8 mouse cellular contexts compared by ENCODE assay signal in the genomic region with DNA sequence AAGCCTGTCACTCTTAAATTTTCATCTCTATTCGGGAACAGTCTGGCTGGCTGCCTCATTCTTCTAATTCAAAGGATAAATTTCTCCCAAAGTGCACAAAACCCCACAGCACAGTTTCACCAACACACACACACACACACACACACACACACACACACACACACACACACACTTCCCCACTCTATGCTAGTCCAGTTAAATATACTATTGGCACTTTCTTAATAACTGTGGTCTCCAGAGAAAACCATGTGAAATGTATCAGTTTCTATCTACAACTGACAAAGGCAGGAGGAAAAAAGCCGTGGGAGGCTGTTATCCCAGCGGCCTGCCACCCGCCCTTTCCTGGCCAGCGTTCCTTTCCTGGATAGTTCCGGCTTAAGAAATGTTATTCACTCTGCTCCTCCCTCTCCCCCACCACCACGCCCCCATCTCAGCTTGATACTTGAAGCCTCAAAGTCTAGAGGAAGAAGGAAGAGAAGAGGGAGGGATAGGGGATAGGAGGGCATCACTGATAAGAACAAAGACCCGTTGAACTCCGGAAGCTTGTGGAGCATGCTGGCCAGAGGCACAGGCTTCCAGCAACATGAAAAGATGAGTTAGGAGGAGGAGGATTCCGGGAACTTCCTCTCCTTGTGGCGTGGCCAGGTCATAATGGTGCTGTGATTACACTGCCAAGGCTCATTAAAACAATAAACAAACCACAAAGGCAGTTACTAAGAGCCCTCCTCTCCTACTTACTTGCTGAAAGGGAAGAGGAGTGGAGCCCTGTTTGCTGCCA.
DNase-seq lines count a peak whose midpoint lies in the region; ATAC-seq lines count a peak whose summit lies in the region.

No protein-coding gene starts in this region.

- H3K36me3 ChIP-seq in embryonic facial prominence, embryonic 12.5 days = no peaks in the 10 kb centered on the region
- H3K36me3 ChIP-seq in heart, embryonic 14.5 days (ENCODE audit: control insufficient read depth, insufficient read depth, low read length) = no peaks in the 10 kb centered on the region
- H3K36me3 ChIP-seq in kidney, embryonic 15.5 days = no peaks in the 10 kb centered on the region
- no peaks in the 10 kb centered on the region for H3K36me3 ChIP-seq in lung, embryonic 16.5 days (ENCODE audit: control insufficient read depth, insufficient read depth, low read length)

- H3K27me3 ChIP-seq in embryonic facial prominence, embryonic 12.5 days = no peaks in the 10 kb centered on the region
- H3K27me3 ChIP-seq in heart, embryonic 14.5 days (ENCODE audit: control insufficient read depth, insufficient read depth, low read length) = no peaks in the 10 kb centered on the region
- no peaks in the 10 kb centered on the region for H3K27me3 ChIP-seq in kidney, embryonic 15.5 days
- H3K27me3 ChIP-seq in lung, embryonic 16.5 days (ENCODE audit: control insufficient read depth, insufficient read depth, low read depth, low read length) = no peaks in the 10 kb centered on the region

- 2% methylated on average over 11 of the region's 11 CpGs for WGBS in embryonic facial prominence, embryonic 12.5 days
- WGBS in heart, embryonic 14.5 days = 5% methylated on average over 11 of the region's 11 CpGs
- WGBS in kidney, embryonic 15.5 days = 3% methylated on average over 11 of the region's 11 CpGs
- WGBS in lung, embryonic 16.5 days = 3% methylated on average over 11 of the region's 11 CpGs

- 0 out of 2 replicates have a peak overlapping the region, but pooled peaks have one; percentile 46 for H3K27ac ChIP-seq in embryonic facial prominence, embryonic 12.5 days
- H3K27ac ChIP-seq in heart, embryonic 14.5 days (replicated peaks in 1 of 2; ENCODE audit: control insufficient read depth in 1 of 2, insufficient read depth in 1 of 2, low read depth in 2 of 2, low read length in 2 of 2) = peak overlapping the region; percentile 35 to 41; a peak in 2 of 4 replicates
- H3K27ac ChIP-seq in kidney, embryonic 15.5 days = peak overlapping the region; percentile 88
- H3K27ac ChIP-seq in lung, embryonic 16.5 days (ENCODE audit: low read length) = peak overlapping the region; percentile 31

- peak overlapping the region; percentile 15; the same call in 1 of the 2 replicates for H3K4me3 ChIP-seq in embryonic facial prominence, embryonic 12.5 days
- peak overlapping the region; percentile 11 to 23; a peak in 3 of 4 replicates for H3K4me3 ChIP-seq in heart, embryonic 14.5 days (ENCODE audit: control insufficient read depth in 1 of 2, insufficient read depth in 1 of 2, low read depth in 1 of 2, low read length in 2 of 2)
- H3K4me3 ChIP-seq in kidney, embryonic 15.5 days (replicated peaks) = peak overlapping the region; percentile 20
- H3K4me3 ChIP-seq in lung, embryonic 16.5 days (ENCODE audit: low read length) = peak overlapping the region; percentile 14; the same call in 1 of the 2 replicates

- ATAC-seq in embryonic facial prominence, embryonic 12.5 days (ENCODE audit: insufficient number of reproducible peaks, insufficient read depth, low FRiP score, low TSS enrichment) = peak; percentile 69; the same call in 1 of the 2 replicates
- ATAC-seq in heart, embryonic 14.5 days (ENCODE audit: insufficient number of reproducible peaks, insufficient read depth, low FRiP score, low read depth) = peak; percentile 85
- peak; percentile 94 for ATAC-seq in kidney, embryonic 15.5 days (replicated peaks; ENCODE audit: low FRiP score)
- peak; percentile 92 for ATAC-seq in lung, embryonic 16.5 days (ENCODE audit: low read depth)

- H3K4me2 ChIP-seq in embryonic facial prominence, embryonic 12.5 days (replicated peaks) = peak overlapping the region; percentile 46
- peak overlapping the region; percentile 60 for H3K4me2 ChIP-seq in heart, embryonic 14.5 days (ENCODE audit: low read length)
- peak overlapping the region; percentile 50 for H3K4me2 ChIP-seq in kidney, embryonic 15.5 days
- peak overlapping the region; percentile 46 for H3K4me2 ChIP-seq in lung, embryonic 16.5 days (ENCODE audit: low read depth, low read length)

- DNase-seq in WW6 (ENCODE audit: low read depth, low spot score) = peak; percentile 69
- peak; percentile 14 for DNase-seq in ovary, postnatal 10 days (ENCODE audit: low spot score)
- DNase-seq in frontal cortex, postnatal 14 days (ENCODE audit: low spot score in 2 of 2) = no peak
- no peak for DNase-seq in left cerebral cortex, postnatal 36 days (ENCODE audit: low spot score in 2 of 2)

- H3K9me3 ChIP-seq in embryonic facial prominence, embryonic 12.5 days = no peaks in the 10 kb centered on the region
- H3K9me3 ChIP-seq in heart, embryonic 14.5 days (ENCODE audit: control insufficient read depth, low read length) = no peaks in the 10 kb centered on the region
- H3K9me3 ChIP-seq in kidney, embryonic 15.5 days (replicated peaks) = no peaks in the 10 kb centered on the region
- no peaks in the 10 kb centered on the region for H3K9me3 ChIP-seq in lung, embryonic 16.5 days (ENCODE audit: control insufficient read depth, low read length)

- H3K4me1 ChIP-seq in embryonic facial prominence, embryonic 12.5 days = peaks cover 7% of the 10 kb centered on the region; the same call in 1 of the 2 replicates
- peaks cover 0 to 4% of the 10 kb centered on the region in 2 experiments; a peak in 2 of 4 replicates for H3K4me1 ChIP-seq in heart, embryonic 14.5 days (ENCODE audit: control insufficient read depth in 2 of 2, insufficient read depth in 2 of 2, low read length in 2 of 2)
- H3K4me1 ChIP-seq in kidney, embryonic 15.5 days = peaks cover 13% of the 10 kb centered on the region; the same call in 1 of the 2 replicates
- H3K4me1 ChIP-seq in lung, embryonic 16.5 days (replicated peaks; ENCODE audit: control insufficient read depth, insufficient read depth, low read length) = peaks cover 8% of the 10 kb centered on the region

- H3K9ac ChIP-seq in embryonic facial prominence, embryonic 12.5 days = no peak overlapping the region
- H3K9ac ChIP-seq in heart, embryonic 14.5 days (ENCODE audit: low read length) = no peak overlapping the region
- H3K9ac ChIP-seq in kidney, embryonic 15.5 days = no peak overlapping the region
- no peak overlapping the region for H3K9ac ChIP-seq in lung, embryonic 16.5 days (ENCODE audit: low read length)

- intact Hi-C loops in left cerebral cortex, postnatal 36 days (cut with DNase I) = no loop called here

Comparison
In these comparisons a context has a peak if more than half of its experiments do, and no peak if none do; other contexts are left out.
1. DNase-seq: peak in WW6 (single experiment) and ovary, postnatal 10 days (single experiment); none in frontal cortex, postnatal 14 days (0 of 2) and left cerebral cortex, postnatal 36 days (0 of 2).
2. H3K27ac ChIP-seq: peak in every context shown above with its lines; median percentile 88 in kidney, embryonic 15.5 days; 46 in embryonic facial prominence, embryonic 12.5 days; 38 in heart, embryonic 14.5 days; 31 in lung, embryonic 16.5 days.
3. Peak in every context shown above with its lines, with median percentiles within 50 percentile points of each other: ATAC-seq, H3K4me2 ChIP-seq and H3K4me3 ChIP-seq.